Mouse (Mus musculus) forebrain, embryonic 13.5 days (tissue): Measurements from ENCODE around the gene Cacng5. TPM values are rescaled to one million over a fixed set of nuclear protein-coding genes. Genes with fewer than 3 reads are reported as not detected.
A peak's percentile ranks its signal among the peaks of the same experiment; 100 is the strongest.

Experiments
- ATAC-seq: fragments of 200-750 bp; cut with Nextera tagmentation; 2 replicates; pipeline ENCODE4 v1.8.0; 2017
- H3K27ac ChIP-seq: fragments of 300-500 bp; sonication (generic); 2 replicates; pipeline ENCODE4 v1.5.1; 2015; ENCODE audit warnings: inconsistent platforms, mild to moderate bottlenecking, moderate library complexity
- H3K27me3 ChIP-seq: fragments of 300-500 bp; sonication (generic); 2 replicates; pipeline ENCODE4 v1.6.1; 2015; ENCODE audit warnings: mild to moderate bottlenecking, inconsistent platforms
- H3K36me3 ChIP-seq: fragments of 300-500 bp; sonication (generic); 2 replicates; pipeline ENCODE4 v1.6.1; 2015; ENCODE audit warnings: mild to moderate bottlenecking, inconsistent platforms; ENCODE audit not compliant: poor library complexity, severe bottlenecking
- H3K4me1 ChIP-seq: fragments of 300-500 bp; sonication (generic); 2 replicates; pipeline ENCODE4 v1.6.1; 2015; ENCODE audit warnings: inconsistent platforms
- H3K4me2 ChIP-seq: fragments of 300-500 bp; sonication (generic); 2 replicates; pipeline ENCODE4 v1.6.1; 2015; ENCODE audit warnings: inconsistent platforms, mild to moderate bottlenecking, moderate library complexity
- H3K4me3 ChIP-seq: fragments of 300-500 bp; sonication (generic); 2 replicates; pipeline ENCODE4 v1.5.1; 2015; ENCODE audit warnings: mild to moderate bottlenecking, inconsistent platforms
- H3K9ac ChIP-seq: fragments of 300-500 bp; sonication (generic); 2 replicates; pipeline ENCODE4 v1.6.1; 2015; ENCODE audit warnings: mild to moderate bottlenecking, inconsistent platforms
- H3K9me3 ChIP-seq: fragments of 300-500 bp; sonication (generic); replicated peaks from 2 replicates; pipeline ENCODE4 v1.6.1; 2016; ENCODE audit warnings: inconsistent platforms
- WGBS: fragments of 180-500 bp; shearing (Covaris S2); methylation state at CpG from one replicate; pipeline ENCODE4 v1.1.7; 2015; 5-methylcytosine and 5-hydroxymethylcytosine counted together
- polyA plus RNA-seq: library from polyadenylated mRNA; unstranded; fragments of >200 nt; fragmentation: Nextera tagmentation; extraction: Ambion mirVana; gene quantifications from 2 replicates; pipeline ENCODE4 v1.2.1, GENCODE M21; 2015

The Cacng5 gene
- 1.4 and 2.2 TPM in 2 replicates for polyA plus RNA-seq

GRCm38 (mm10) chr11:107914634-107915226 is at the start of gene Cacng5:
Gene Cacng5, minus strand, starts transcription at chr11:107915055.
- H3K9me3 ChIP-seq = peaks cover 4% of the 10 kb centered on the region; the same call in 1 of the 2 replicates
- 5% methylated on average over 34 of the region's 36 CpGs for WGBS
- H3K4me3 ChIP-seq = peak within 1 kb of the TSS; percentile 39
- peak; percentile 77 for ATAC-seq
- peaks cover 26% of the 10 kb centered on the region for H3K4me1 ChIP-seq
- peak within 1 kb of the TSS; percentile 53 for H3K9ac ChIP-seq
- H3K27ac ChIP-seq = no peak within 1 kb of the TSS
- H3K4me2 ChIP-seq = peak within 1 kb of the TSS; percentile 66
- H3K27me3 ChIP-seq = peaks cover 23% of the 10 kb centered on the region
- no peaks in the 10 kb centered on the region for H3K36me3 ChIP-seq

GRCm38 (mm10) chr11:107957566-107958350 is 42.9 kb upstream of the Cacng5 start:
- Histone ChIP-seq H3K36me3 (peaks cover 14% of the 10 kb centered on the region; the same call in 1 of the 2 replicates), H3K4me3 (no peak overlapping the region), H3K9ac (no peak overlapping the region), H3K27ac (peak overlapping the region; percentile 49; the same call in 1 of the 2 replicates), H3K27me3 (no peaks in the 10 kb centered on the region), H3K4me1 (peaks cover 24% of the 10 kb centered on the region; the same call in 1 of the 2 replicates), H3K4me2 (no peak overlapping the region), H3K9me3 (0 out of 2 replicates have a peak, but pooled peaks cover 6% of the 10 kb centered on the region)
- 71% methylated on average over 13 of the region's 13 CpGs for WGBS
- no peak for ATAC-seq

GRCm38 (mm10) chr11:107955191-107956062 is 40.6 kb upstream of the Cacng5 start:
- peaks cover 11% of the 10 kb centered on the region; the same call in 1 of the 2 replicates for H3K36me3 ChIP-seq
- no peak overlapping the region for H3K9ac ChIP-seq
- ATAC-seq = peak; percentile 55; the same call in 1 of the 2 replicates
- 0 out of 2 replicates have a peak, but pooled peaks cover 6% of the 10 kb centered on the region for H3K9me3 ChIP-seq
- no peak overlapping the region for H3K4me3 ChIP-seq
- peaks cover 24% of the 10 kb centered on the region; the same call in 1 of the 2 replicates for H3K4me1 ChIP-seq
- H3K27ac ChIP-seq = peak overlapping the region; percentile 46
- H3K27me3 ChIP-seq = no peaks in the 10 kb centered on the region
- H3K4me2 ChIP-seq = no peak overlapping the region
- WGBS = 73% methylated on average over 10 of the region's 10 CpGs

GRCm38 (mm10) chr11:107951431-107951830 is 36.6 kb upstream of the Cacng5 start:
- Histone ChIP-seq H3K27me3 (no peaks in the 10 kb centered on the region), H3K4me2 (no peak overlapping the region), H3K9me3 (no peaks in the 10 kb centered on the region), H3K4me1 (peaks cover 26% of the 10 kb centered on the region; the same call in 1 of the 2 replicates), H3K4me3 (no peak overlapping the region), H3K36me3 (no peaks in the 10 kb centered on the region), H3K27ac (no peak overlapping the region), H3K9ac (no peak overlapping the region)
- WGBS = 88% methylated on average over 11 of the region's 11 CpGs
- no peak for ATAC-seq

GRCm38 (mm10) chr11:107950658-107951057 is 35.8 kb upstream of the Cacng5 start:
- WGBS = 80% methylated on average over 4 of the region's 4 CpGs
- peak; percentile 46; the same call in 1 of the 2 replicates for ATAC-seq
- Histone ChIP-seq H3K4me1 (peaks cover 26% of the 10 kb centered on the region; the same call in 1 of the 2 replicates), H3K9me3 (no peaks in the 10 kb centered on the region), H3K36me3 (no peaks in the 10 kb centered on the region), H3K4me3 (no peak overlapping the region), H3K27ac (no peak overlapping the region), H3K4me2 (no peak overlapping the region), H3K27me3 (no peaks in the 10 kb centered on the region), H3K9ac (no peak overlapping the region)

GRCm38 (mm10) chr11:107950211-107950610 is 35.4 kb upstream of the Cacng5 start:
- Histone ChIP-seq H3K27me3 (no peaks in the 10 kb centered on the region), H3K36me3 (no peaks in the 10 kb centered on the region; the same call in 1 of the 2 replicates), H3K27ac (no peak overlapping the region), H3K9ac (no peak overlapping the region), H3K9me3 (no peaks in the 10 kb centered on the region), H3K4me2 (no peak overlapping the region), H3K4me1 (peaks cover 22% of the 10 kb centered on the region; the same call in 1 of the 2 replicates), H3K4me3 (no peak overlapping the region)
- 70% methylated on average over 9 of the region's 9 CpGs for WGBS
- no peak for ATAC-seq

- 100% methylated on average over 1 of the region's 1 CpGs for WGBS
- Histone ChIP-seq H3K9me3 (no peaks in the 10 kb centered on the region), H3K27me3 (no peaks in the 10 kb centered on the region), H3K4me2 (no peak overlapping the region), H3K4me1 (peaks cover 19% of the 10 kb centered on the region; the same call in 1 of the 2 replicates), H3K9ac (no peak overlapping the region), H3K4me3 (no peak overlapping the region), H3K36me3 (no peaks in the 10 kb centered on the region; the same call in 1 of the 2 replicates), H3K27ac (no peak overlapping the region)
- ATAC-seq = no peak
These were observed 33.1 kb upstream of the Cacng5 start for GRCm38 (mm10) chr11:107947951-107948350.

GRCm38 (mm10) chr11:107946823-107947222 is 32.0 kb upstream of the Cacng5 start:
- WGBS = 17% methylated on average over 5 of the region's 5 CpGs
- Histone ChIP-seq H3K9ac (no peak overlapping the region), H3K4me3 (no peak overlapping the region), H3K4me2 (no peak overlapping the region), H3K36me3 (no peaks in the 10 kb centered on the region; the same call in 1 of the 2 replicates), H3K9me3 (no peaks in the 10 kb centered on the region), H3K27ac (no peak overlapping the region), H3K27me3 (no peaks in the 10 kb centered on the region), H3K4me1 (peaks cover 19% of the 10 kb centered on the region; the same call in 1 of the 2 replicates)
- ATAC-seq = no peak

GRCm38 (mm10) chr11:107936929-107937328 is 22.1 kb upstream of the Cacng5 start:
- no peaks in the 10 kb centered on the region for H3K9me3 ChIP-seq
- no peak overlapping the region for H3K27ac ChIP-seq
- H3K9ac ChIP-seq = no peak overlapping the region
- ATAC-seq = no peak
- no peak overlapping the region for H3K4me3 ChIP-seq
- no peaks in the 10 kb centered on the region; the same call in 1 of the 2 replicates for H3K36me3 ChIP-seq
- no peaks in the 10 kb centered on the region for H3K27me3 ChIP-seq
- H3K4me2 ChIP-seq = no peak overlapping the region
- WGBS = 92% methylated on average over 2 of the region's 2 CpGs
- no peaks in the 10 kb centered on the region for H3K4me1 ChIP-seq

GRCm38 (mm10) chr11:107931721-107932120 is 16.9 kb upstream of the Cacng5 start:
- no peak for ATAC-seq
- no peaks in the 10 kb centered on the region for H3K36me3 ChIP-seq
- 82% methylated on average over 7 of the region's 7 CpGs for WGBS
- no peaks in the 10 kb centered on the region for H3K27me3 ChIP-seq
- H3K9ac ChIP-seq = no peak overlapping the region
- H3K9me3 ChIP-seq = no peaks in the 10 kb centered on the region
- no peak overlapping the region for H3K4me2 ChIP-seq
- no peak overlapping the region for H3K27ac ChIP-seq
- H3K4me3 ChIP-seq = no peak overlapping the region
- H3K4me1 ChIP-seq = no peaks in the 10 kb centered on the region

- ATAC-seq = no peak
- Histone ChIP-seq H3K36me3 (no peaks in the 10 kb centered on the region), H3K27ac (no peak overlapping the region), H3K9ac (no peak overlapping the region), H3K4me3 (no peak overlapping the region), H3K27me3 (no peaks in the 10 kb centered on the region), H3K9me3 (no peaks in the 10 kb centered on the region), H3K4me2 (no peak overlapping the region), H3K4me1 (no peaks in the 10 kb centered on the region)
- 90% methylated on average over 11 of the region's 11 CpGs for WGBS
These were observed 16.4 kb upstream of the Cacng5 start for GRCm38 (mm10) chr11:107931288-107931687.
